Mouse (Mus musculus) liver, postnatal 0 days (tissue): Measurements from ENCODE around the gene Med23.

Source experiments
- CTCF ChIP-seq: sonication (generic); IDR thresholded peaks from 2 replicates; pipeline ENCODE4 v1.5.1; 2016; ENCODE audit warnings: antibody characterized with exemption, low read depth
- EP300 ChIP-seq: IDR thresholded peaks from 2 replicates; pipeline ENCODE4 v1.6.1; 2016; ENCODE audit warnings: antibody characterized with exemption, low read depth, mild to moderate bottlenecking

DNA sequence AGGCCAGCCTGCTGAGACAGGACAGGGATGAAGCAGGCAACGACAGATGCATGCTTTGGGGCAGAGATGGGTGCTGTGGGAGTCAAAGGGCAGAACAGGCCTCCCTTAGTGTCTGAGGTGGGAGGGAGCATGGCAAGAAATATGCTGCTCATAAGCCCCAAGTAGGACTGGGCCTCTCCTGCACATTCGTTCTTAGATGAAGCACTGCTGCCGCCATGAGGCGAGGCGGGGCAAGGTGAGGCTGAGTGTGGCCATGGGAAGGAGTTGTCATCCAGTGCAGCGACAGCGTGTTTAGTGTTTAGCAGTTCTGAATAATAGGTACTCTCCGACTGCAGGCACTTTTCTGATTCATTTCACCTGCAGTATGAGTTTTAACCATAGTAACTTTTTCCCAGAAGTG is 26.1 kb downstream of the Med23 start:
- TF ChIP-seq CTCF = peak; percentile 23
- no peak for TF ChIP-seq EP300
